Mouse (Mus musculus) ovary, adult 18-20 months (tissue): ENCODE data around the gene Grm7.

ENCODE experiments used
- DNase-seq: peaks from one replicate; pipeline ENCODE4 v3.0.0; 2022; ENCODE audit warnings: low spot score, mixed read lengths

The Grm7 gene

GRCm38 (mm10) chr6:110645411-110646361, at the start of gene Grm7:
Gene Grm7, plus strand, starts transcription at chr6:110645581.
- no peak for DNase-seq

DNA sequence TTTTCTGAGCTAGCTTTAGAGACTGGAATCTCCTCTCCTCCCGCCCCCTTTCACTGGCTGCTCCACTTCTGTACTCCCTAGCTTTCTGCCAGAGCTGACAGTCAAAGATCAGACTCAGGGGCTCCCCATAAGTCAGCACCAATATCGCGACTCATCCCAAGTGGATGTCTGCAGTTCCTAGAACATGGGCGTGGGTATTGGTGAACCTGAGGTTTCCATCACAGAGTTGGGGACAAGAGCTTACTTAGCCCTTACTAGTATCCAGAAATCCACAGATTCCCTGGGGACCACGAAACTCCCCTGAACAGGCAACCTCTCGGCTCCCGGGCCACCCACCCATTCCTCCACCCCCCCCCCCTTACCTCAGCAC, 355 bp upstream of the Grm7 start:
- no peak for DNase-seq

GRCm38 (mm10) chr6:110646901-110647300, 1.5 kb downstream of the Grm7 start:
- DNase-seq, result no peak

- DNase-seq, result no peak
These were observed 3.8 kb downstream of the Grm7 start for GRCm38 (mm10) chr6:110649227-110649626.

GRCm38 (mm10) chr6:110653361-110654001, 8.1 kb downstream of the Grm7 start:
- no peak for DNase-seq

GRCm38 (mm10) chr6:110664436-110664835, 19.1 kb downstream of the Grm7 start:
- DNase-seq, result no peak

DNA sequence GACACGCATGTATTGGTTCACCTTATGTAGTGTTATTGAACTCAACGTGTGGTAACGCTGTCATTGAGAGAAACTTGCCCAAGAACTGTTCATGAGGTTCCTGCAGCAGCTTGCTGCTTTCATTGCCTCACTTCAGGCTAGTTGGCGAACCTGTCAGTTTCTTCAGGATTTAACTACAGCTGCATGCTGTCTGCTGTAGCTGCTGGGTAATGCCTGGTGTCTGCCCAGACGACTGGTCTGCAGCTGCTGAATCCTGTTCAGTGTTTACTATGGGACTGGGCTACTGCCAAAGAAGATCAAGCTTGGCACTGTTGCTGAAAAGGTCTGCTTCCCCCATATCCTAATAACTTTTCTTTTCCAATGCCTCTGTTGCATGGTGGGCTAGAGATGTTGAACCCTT, 23.1 kb downstream of the Grm7 start:
- no peak for DNase-seq

DNA sequence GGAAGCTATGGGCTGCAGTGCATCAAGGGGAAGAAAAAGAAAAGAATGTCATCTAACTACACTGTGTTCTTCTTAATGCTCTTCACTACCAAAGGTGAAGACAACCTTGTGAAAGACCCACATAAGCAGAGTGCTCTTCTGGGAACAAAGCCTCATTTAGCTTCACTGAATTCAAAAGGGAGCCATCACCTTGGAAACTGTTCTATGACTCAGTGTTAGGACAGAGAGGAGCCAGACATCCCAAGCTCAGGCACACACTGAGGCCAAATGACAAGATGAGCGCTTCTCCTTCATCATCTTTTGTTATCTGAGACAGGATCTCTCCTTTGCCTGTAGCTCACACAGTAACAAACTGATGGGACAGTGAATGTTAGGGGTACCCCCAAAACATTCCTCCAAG, 45.6 kb downstream of the Grm7 start:
- DNase-seq, result no peak

DNA sequence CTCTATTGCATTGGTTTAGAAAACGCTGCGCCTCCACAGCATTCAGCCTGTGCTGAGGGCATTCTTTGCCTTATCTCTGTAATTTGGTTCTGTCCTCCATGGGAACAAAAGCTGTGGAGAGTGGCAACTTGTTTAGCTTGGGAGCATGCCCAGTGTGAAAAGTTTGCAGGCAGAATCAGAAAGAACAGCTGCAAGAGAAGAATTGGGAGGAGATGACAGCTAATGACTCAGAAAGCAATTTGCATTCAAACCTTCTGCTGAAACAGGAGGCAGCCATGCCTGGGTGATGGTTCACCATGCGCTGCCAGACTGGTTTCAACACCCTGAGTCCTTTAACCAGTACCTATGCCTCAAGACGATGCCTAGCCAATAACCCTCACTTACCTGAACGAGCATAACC, 64.4 kb downstream of the Grm7 start:
- DNase-seq, result no peak

DNA sequence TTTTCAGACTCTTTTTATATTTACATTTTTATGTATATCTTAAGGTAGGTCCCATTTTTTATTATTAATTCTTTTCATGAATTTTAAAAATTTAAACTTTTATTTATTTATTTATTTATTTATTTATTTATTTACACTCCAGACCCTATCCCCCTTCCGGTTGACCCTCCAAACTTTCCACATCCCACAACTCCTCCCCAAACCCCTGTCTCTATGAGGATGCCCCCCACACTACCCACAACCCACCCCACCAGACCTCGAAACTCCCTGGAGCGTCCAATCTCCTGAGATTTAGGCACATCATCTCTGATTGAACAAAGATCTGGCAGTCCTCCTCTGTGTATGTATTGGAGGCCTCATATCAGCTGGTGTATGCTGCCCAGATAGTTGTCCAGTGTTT, 69.6 kb downstream of the Grm7 start:
- no peak for DNase-seq

DNA sequence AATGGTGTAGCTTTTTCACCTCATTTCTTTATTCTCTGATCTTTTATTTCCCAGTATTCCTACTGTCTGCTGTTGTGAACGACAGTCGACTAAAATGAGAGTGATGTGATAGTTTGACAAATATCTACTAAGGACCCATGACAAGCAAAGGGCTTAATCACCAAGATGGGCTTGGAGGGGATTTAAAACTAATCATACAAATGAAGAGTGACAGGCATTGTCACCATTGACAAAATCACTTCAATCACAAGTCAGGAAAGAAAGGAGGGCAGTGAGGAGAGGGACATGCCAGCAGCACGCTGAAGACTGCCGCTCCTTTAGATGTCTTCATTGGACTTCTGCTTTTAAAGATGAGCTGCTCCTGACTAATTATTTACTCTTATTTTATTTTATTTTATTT, 78.0 kb downstream of the Grm7 start:
- DNase-seq, result no peak

DNA sequence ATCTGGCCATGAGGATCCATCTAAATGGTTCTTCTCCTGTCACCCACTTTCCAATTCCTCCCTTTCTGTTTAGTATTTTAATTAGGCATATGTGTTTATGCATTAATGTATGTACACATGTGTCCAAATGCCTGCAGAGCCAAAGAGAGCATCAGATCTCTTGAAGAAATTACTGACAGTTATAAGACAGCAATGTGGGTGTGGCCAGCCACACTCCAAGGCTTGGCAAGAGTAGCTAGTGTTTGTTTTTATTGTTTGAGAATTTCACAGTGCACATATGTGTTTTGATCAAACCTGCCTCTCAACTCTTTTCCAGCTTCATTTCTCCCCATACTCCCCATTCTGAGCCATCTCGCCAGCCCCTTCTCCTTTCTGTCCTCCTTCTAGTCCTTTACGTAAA, 88.5 kb downstream of the Grm7 start:
- DNase-seq, result no peak

DNA sequence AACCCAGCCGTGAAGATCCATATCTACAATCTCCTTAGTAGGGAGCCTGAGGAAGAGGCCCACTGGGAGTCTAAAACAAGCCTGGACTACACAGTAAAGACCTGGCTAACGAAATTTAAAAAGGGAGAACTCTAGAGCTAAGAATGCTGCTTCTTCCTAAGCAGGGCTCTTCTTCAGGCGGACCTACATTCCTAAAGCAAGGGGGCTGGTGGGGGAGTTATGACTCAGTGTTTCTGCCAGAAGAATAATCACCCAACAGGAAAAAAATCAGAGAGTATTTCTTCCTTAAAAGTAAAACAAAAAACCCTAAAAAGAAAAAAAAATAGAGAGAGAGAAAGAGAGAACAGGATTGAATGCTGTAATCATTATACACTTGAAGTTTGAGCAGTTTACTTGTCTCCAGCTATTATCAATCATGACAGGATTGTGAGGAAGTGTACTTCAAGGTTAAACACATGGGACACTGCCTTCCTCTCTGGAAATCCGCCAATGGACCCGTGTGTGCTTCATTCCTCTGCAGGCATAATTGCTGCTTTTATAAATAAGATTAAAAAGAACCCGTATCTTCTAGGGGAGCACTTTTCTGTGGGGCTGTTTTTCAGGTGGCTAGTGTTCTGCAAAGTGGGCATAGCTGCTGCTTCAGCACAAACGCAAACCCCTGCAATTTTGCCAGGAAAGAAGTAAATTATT, 98.7 kb downstream of the Grm7 start:
- DNase-seq, result no peak

DNA sequence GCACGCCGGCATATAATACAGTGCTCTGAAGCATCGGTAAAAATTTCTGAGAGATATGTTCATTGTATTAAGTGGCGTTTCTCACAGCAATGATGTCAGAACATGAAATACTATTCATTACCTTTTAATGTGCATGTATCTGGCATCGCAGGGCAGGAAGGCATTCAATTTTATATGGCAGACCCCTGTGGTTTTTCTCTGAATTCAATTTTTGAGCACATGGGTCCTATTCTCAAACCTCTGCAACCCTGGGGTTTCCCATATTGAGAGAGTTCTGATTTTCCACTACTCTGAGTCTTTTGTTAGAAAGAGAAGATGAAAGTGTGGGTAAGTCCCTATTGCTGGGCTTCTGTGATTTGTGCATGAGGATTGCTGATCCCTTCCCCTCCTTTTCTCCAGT, 110.5 kb downstream of the Grm7 start:
- DNase-seq, result no peak

- no peak for DNase-seq
These were observed 124.2 kb downstream of the Grm7 start for GRCm38 (mm10) chr6:110769588-110769987.

GRCm38 (mm10) chr6:110772652-110773051, 127.3 kb downstream of the Grm7 start:
- DNase-seq, result no peak

GRCm38 (mm10) chr6:110776046-110776445, 130.7 kb downstream of the Grm7 start:
- no peak for DNase-seq

GRCm38 (mm10) chr6:110785497-110785928, 140.1 kb downstream of the Grm7 start:
- DNase-seq, result no peak

- no peak for DNase-seq
These were observed 147.3 kb downstream of the Grm7 start for GRCm38 (mm10) chr6:110792696-110793095.

GRCm38 (mm10) chr6:110807481-110807880, 162.1 kb downstream of the Grm7 start:
- no peak for DNase-seq

- no peak for DNase-seq
These were observed 166.8 kb downstream of the Grm7 start for GRCm38 (mm10) chr6:110812214-110812613.

DNA sequence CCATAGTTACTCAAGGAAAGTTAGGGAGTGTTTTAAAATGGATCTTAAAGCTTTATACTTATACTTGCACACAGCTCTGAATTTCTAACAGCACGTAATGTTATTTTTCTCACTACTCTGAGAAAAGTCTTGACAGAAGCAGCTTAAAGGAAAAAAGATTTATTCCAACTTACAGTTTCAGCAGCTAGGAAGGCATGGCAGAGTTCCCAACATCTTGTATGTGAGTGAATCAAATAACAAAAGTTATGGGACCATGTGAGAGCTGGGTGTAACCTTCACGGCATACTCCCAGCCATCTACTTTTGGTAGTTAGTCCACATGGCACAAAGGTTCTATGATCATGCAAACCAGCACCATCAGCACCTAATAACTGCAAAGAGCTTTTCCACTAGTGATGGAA, 172.9 kb downstream of the Grm7 start:
- DNase-seq, result no peak

- DNase-seq, result no peak
These were observed 222.9 kb downstream of the Grm7 start for GRCm38 (mm10) chr6:110868311-110868710.
